Mouse (Mus musculus): ENCODE results near the gene Camp.

- no peak for TF ChIP-seq CTCF (IDR thresholded peaks at IDR 0.05; ENCODE audit: low read depth, low read length)
- TF ChIP-seq POLR2A (IDR thresholded peaks at IDR 0.05; ENCODE audit: borderline replicate concordance, low read depth, low read length) = no peak
These were observed 43.2 kb downstream of the Camp start for GRCm38 (mm10) chr9:109806260-109806659.
